Mouse (Mus musculus) brain, embryonic 14.5 days (tissue): Measurements from ENCODE around the gene Rorb. TPM values are rescaled to one million over a fixed set of nuclear protein-coding genes. Genes with fewer than 3 reads are reported as not detected.
A peak's percentile ranks its signal among the peaks of the same experiment; 100 is the strongest.

Source experiments
- DNase-seq: peaks from one replicate; pipeline ENCODE4 v3.0.0-alpha.2; 2011; ENCODE audit warnings: low read depth
- CTCF ChIP-seq: fragments of 200-500 bp; IDR thresholded peaks from 2 replicates; pipeline ENCODE4 v1.5.1; 2012; ENCODE audit warnings: inconsistent platforms, mild to moderate bottlenecking, moderate library complexity, borderline replicate concordance; ENCODE audit not compliant: insufficient read depth, insufficient read length; ENCODE audit errors: extremely low read depth
- POLR2A ChIP-seq: fragments of 200-500 bp; IDR thresholded peaks from 2 replicates; pipeline ENCODE4 v1.6.1; 2012; ENCODE audit warnings: mild to moderate bottlenecking, inconsistent platforms, borderline replicate concordance; ENCODE audit not compliant: poor library complexity, insufficient read depth, insufficient read length, severe bottlenecking; ENCODE audit errors: extremely low read depth
- polyA plus RNA-seq: library from polyadenylated mRNA; depleted of rRNA; stranded (reverse); fragments of >200 nt; gene quantifications from 2 replicates; pipeline ENCODE4 v1.2.3, GENCODE M21; 2012

Gene Rorb
- polyA plus RNA-seq, 1 experiment, result 4.5 TPM

- no peak for TF ChIP-seq CTCF
- no peak for TF ChIP-seq POLR2A
- DNase-seq, result no peak
These were observed 36.2 kb downstream of the Rorb start for GRCm38 (mm10) chr19:19074756-19075155.

- no peak for TF ChIP-seq CTCF
- no peak for TF ChIP-seq POLR2A
- peak; percentile 77 for DNase-seq
These were observed 52.1 kb downstream of the Rorb start for GRCm38 (mm10) chr19:19058710-19059398.

GRCm38 (mm10) chr19:19058201-19058600, 52.8 kb downstream of the Rorb start:
- TF ChIP-seq CTCF, result no peak
- no peak for TF ChIP-seq POLR2A
- peak; percentile 84 for DNase-seq

- DNase-seq, result peak; percentile 64
- no peak for TF ChIP-seq POLR2A
- TF ChIP-seq CTCF, result 0 out of 2 replicates have a peak, but pooled peaks have one; percentile 18
These were observed 67.9 kb downstream of the Rorb start for GRCm38 (mm10) chr19:19043138-19043537.

GRCm38 (mm10) chr19:19040800-19041199, 70.2 kb downstream of the Rorb start:
- TF ChIP-seq CTCF (no peak), POLR2A (no peak)
- DNase-seq, result peak; percentile 37

GRCm38 (mm10) chr19:19034482-19035315, 76.3 kb downstream of the Rorb start:
- no peak for TF ChIP-seq CTCF
- no peak for TF ChIP-seq POLR2A

GRCm38 (mm10) chr19:19033974-19034373, 77.0 kb downstream of the Rorb start:
- TF ChIP-seq POLR2A (no peak), CTCF (no peak)
- DNase-seq, result no peak

More at GRCm38 (mm10) chr19:19034482-19035315, 76.3 kb downstream of the Rorb start:
- DNase-seq, result no peak

- TF ChIP-seq CTCF (no peak), POLR2A (no peak)
- DNase-seq, result peak; percentile 92
These were observed 105.9 kb downstream of the Rorb start for GRCm38 (mm10) chr19:19005144-19005543.

GRCm38 (mm10) chr19:19004023-19004656, 106.9 kb downstream of the Rorb start:
- DNase-seq, result peak; percentile 53

GRCm38 (mm10) chr19:18998966-18999365, 112.0 kb downstream of the Rorb start:
- TF ChIP-seq CTCF (no peak), POLR2A (no peak)
- DNase-seq, result no peak

More at GRCm38 (mm10) chr19:19004023-19004656, 106.9 kb downstream of the Rorb start:
- TF ChIP-seq POLR2A, result no peak
- TF ChIP-seq CTCF, result no peak

GRCm38 (mm10) chr19:18997711-18998110, 113.3 kb downstream of the Rorb start:
- no peak for TF ChIP-seq POLR2A
- no peak for TF ChIP-seq CTCF
- no peak for DNase-seq
